Mouse (Mus musculus) liver, embryonic 16.5 days (tissue): ENCODE data around the gene Vps37b. TPM values are rescaled to one million over a fixed set of nuclear protein-coding genes. Genes with fewer than 3 reads are reported as not detected.

Source experiments
- ATAC-seq: fragments of 200-750 bp; cut with Nextera tagmentation; 2 replicates; pipeline ENCODE4 v1.8.0; 2017; ENCODE audit warnings: low read depth, mild to moderate bottlenecking, moderate number of reproducible peaks, moderate library complexity
- H3K27ac ChIP-seq: fragments of 300-500 bp; sonication (generic); 2 replicates; pipeline ENCODE4 v1.5.1; 2014; ENCODE audit warnings: mild to moderate bottlenecking, low read length
- H3K27me3 ChIP-seq: fragments of 300-500 bp; sonication (generic); 2 replicates; pipeline ENCODE4 v1.6.1; 2014; ENCODE audit warnings: low read depth, low read length, mixed read lengths; ENCODE audit not compliant: control insufficient read depth, insufficient read depth
- H3K36me3 ChIP-seq: fragments of 300-500 bp; sonication (generic); 2 replicates; pipeline ENCODE4 v1.6.1; 2014; ENCODE audit warnings: mild to moderate bottlenecking; ENCODE audit not compliant: control insufficient read depth, insufficient read depth
- H3K4me1 ChIP-seq: fragments of 300-500 bp; sonication (generic); 2 replicates; pipeline ENCODE4 v1.6.1; 2014; ENCODE audit warnings: low read depth, low read length, mixed read lengths; ENCODE audit not compliant: control insufficient read depth
- H3K4me2 ChIP-seq: fragments of 300-500 bp; sonication (generic); 2 replicates; pipeline ENCODE4 v1.6.1; 2014; ENCODE audit warnings: low read depth, low read length, mixed read lengths
- H3K4me3 ChIP-seq: fragments of 300-500 bp; sonication (generic); 2 replicates; pipeline ENCODE4 v1.5.1; 2014; ENCODE audit warnings: low read depth, mild to moderate bottlenecking, low read length
- H3K9ac ChIP-seq: fragments of 300-500 bp; sonication (generic); 2 replicates; pipeline ENCODE4 v1.6.1; 2014; ENCODE audit warnings: low read depth, low read length
- H3K9me3 ChIP-seq: fragments of 300-500 bp; sonication (generic); replicated peaks from 2 replicates; pipeline ENCODE4 v1.6.1; 2016; ENCODE audit warnings: low read length; ENCODE audit not compliant: control insufficient read depth
- WGBS: fragments of 180-500 bp; shearing (Covaris S2); extraction: QIAGEN DNeasy Blood & Tissue Kit; methylation state at CpG from one replicate; pipeline ENCODE4 v1.1.7; 2014; ENCODE audit not compliant: insufficient replicate concordance; 5-methylcytosine and 5-hydroxymethylcytosine counted together
- polyA plus RNA-seq: library from polyadenylated mRNA; unstranded; fragments of >200 nt; fragmentation: Nextera tagmentation; extraction: Ambion mirVana; gene quantifications from 2 replicates; pipeline ENCODE4 v1.2.1, GENCODE M21; 2015

Gene Vps37b
- polyA plus RNA-seq, 1 experiment from 2014 or later, result 16.3 TPM

DNA sequence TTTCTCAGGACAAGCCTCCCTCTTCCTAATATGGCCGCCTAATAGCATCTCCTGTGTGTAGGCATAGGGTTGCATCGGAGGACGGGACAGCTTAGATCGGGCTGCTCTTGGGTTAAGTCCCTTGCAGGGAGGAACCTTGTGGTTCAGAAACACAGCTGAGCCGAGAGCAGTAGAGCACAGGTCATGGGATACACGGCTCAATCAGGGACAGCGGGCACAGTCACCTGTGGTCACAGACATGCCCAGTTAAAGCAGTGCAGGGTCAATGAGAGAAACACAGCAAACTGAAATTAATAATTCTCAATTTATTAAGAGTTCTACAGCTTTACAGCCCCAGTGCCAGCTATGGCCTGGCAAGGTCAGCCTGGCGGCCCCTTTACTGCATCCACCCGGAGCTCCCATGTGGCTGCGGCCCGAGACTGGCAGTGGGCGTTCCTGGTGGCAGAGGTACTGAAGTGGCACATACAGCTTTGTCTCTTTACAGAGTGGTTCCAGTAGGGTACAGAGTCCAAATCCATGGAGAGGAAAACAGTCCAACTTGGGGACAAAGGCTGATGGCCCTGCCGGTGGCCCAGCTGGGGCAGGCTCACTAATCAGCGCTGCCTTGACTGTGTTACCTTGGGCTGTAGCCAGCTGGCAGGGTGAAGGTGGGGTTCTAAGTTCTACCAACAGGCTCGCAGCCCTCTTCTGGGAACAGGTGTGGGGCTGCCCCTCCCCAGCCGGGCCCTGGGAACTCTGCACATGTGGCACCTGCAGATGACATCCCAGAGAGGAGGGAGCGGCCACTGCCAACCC lies 27.5 kb downstream of the Vps37b start:
- Histone ChIP-seq H3K4me3 (no peak overlapping the region), H3K9ac (no peak overlapping the region), H3K4me1 (peaks cover 5% of the 10 kb centered on the region), H3K27me3 (no peaks in the 10 kb centered on the region), H3K4me2 (no peak overlapping the region), H3K9me3 (no peaks in the 10 kb centered on the region), H3K27ac (peak overlapping the region; percentile 65), H3K36me3 (peaks cover 47% of the 10 kb centered on the region)
- ATAC-seq, result peak; percentile 78
- 78% methylated on average over 17 of the region's 17 CpGs for WGBS

DNA sequence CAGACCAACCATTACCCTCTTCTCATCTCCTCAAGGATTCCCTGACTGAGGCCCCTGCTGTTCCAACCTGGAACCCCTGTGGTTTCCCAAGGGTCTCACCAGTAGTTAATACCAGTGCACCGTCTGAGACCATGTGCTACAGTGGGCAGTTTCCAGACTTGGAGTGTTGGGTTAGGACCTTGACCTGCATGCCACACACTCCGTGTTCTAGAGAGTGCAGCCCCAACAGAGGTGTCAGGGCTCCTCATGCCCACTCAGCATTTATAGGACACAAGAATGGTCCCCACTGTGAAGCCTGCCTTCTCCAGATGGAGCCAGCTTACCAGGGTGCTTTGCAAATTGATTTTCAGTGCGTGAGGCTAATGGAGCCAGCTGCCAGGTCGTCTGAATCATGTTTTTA lies 28.7 kb downstream of the Vps37b start:
- WGBS, result 62% methylated on average over 4 of the region's 4 CpGs
- no peak for ATAC-seq
- Histone ChIP-seq H3K9ac (no peak overlapping the region), H3K27ac (no peak overlapping the region; the same call in 1 of the 2 replicates), H3K27me3 (no peaks in the 10 kb centered on the region), H3K4me3 (no peak overlapping the region), H3K4me2 (no peak overlapping the region), H3K4me1 (peaks cover 8% of the 10 kb centered on the region), H3K36me3 (peaks cover 39% of the 10 kb centered on the region), H3K9me3 (no peaks in the 10 kb centered on the region)

DNA sequence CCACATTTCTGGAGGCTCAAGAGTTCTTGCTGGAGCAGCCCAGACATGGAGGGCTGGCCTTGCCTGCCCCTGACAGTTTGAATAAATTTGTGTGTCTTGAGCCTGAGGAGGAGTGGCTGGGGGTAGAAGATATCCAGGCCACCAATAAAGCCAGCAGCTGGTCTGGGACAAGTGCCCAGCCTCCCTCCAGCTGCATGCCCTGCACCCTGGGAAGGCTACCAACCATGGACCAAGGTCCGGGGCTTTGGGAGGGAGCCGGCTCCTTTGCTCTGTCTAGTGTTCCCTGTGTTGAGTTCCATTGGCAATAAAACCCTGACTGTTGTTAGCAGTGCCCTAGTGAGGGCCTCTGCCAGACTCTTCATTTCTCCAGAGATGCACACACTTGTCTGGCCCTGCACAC lies 29.2 kb downstream of the Vps37b start:
- no peaks in the 10 kb centered on the region for H3K9me3 ChIP-seq
- H3K27ac ChIP-seq, result no peak overlapping the region; the same call in 1 of the 2 replicates
- H3K4me1 ChIP-seq, result peaks cover 10% of the 10 kb centered on the region
- H3K36me3 ChIP-seq, result peaks cover 34% of the 10 kb centered on the region
- no peak overlapping the region for H3K4me2 ChIP-seq
- no peak overlapping the region for H3K4me3 ChIP-seq
- no peak overlapping the region for H3K9ac ChIP-seq
- WGBS, result 70% methylated on average over 2 of the region's 2 CpGs
- no peaks in the 10 kb centered on the region for H3K27me3 ChIP-seq
- ATAC-seq, result no peak

DNA sequence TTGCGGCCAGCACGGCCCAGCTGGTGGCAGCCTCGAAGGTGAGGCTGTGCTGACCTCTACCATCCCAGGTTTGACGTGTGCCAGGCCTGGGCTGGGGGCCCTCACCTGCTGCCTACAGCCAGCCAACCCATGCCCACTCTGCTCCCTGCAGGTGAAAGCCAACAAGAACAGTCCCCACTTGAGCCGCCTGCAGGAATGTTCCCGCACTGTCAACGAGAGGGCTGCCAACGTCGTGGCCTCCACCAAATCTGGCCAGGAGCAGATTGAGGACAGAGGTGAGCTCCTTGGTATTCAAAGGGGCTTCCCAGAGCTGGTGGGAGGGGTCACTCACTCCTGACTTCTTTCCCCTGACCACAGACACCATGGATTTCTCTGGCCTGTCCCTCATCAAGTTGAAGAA lies 30.8 kb downstream of the Vps37b start:
- 53% methylated on average over 9 of the region's 9 CpGs for WGBS
- Histone ChIP-seq H3K27me3 (no peaks in the 10 kb centered on the region), H3K4me1 (peaks cover 10% of the 10 kb centered on the region), H3K4me2 (no peak overlapping the region), H3K36me3 (peaks cover 28% of the 10 kb centered on the region), H3K4me3 (no peak overlapping the region), H3K9me3 (no peaks in the 10 kb centered on the region), H3K9ac (no peak overlapping the region), H3K27ac (no peak overlapping the region)
- no peak for ATAC-seq

DNA sequence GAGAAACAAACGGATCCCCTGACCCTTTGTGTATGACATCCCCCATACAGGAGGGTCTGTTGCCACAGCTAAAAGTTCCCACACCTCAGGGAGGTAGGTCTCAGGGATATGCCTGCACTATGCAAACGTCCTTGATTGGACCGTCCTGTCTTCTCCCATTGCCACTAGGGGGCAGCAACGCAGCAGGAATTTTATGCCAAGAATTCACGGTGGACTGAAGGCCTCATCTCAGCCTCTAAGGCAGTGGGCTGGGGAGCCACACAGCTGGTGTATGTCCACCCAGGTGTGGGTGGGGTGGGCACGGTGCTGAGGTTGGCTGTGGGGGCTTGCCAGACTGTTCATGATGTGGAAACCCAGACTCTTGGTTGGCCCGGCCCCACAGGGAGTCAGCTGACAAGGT lies 31.2 kb downstream of the Vps37b start:
- H3K9ac ChIP-seq, result no peak overlapping the region
- H3K9me3 ChIP-seq, result no peaks in the 10 kb centered on the region
- H3K27ac ChIP-seq, result no peak overlapping the region
- 5% methylated on average over 7 of the region's 7 CpGs for WGBS
- H3K4me2 ChIP-seq, result no peak overlapping the region
- H3K27me3 ChIP-seq, result no peaks in the 10 kb centered on the region
- H3K36me3 ChIP-seq, result peaks cover 23% of the 10 kb centered on the region
- peak; percentile 35 for ATAC-seq
- peaks cover 10% of the 10 kb centered on the region for H3K4me1 ChIP-seq
- H3K4me3 ChIP-seq, result no peak overlapping the region

DNA sequence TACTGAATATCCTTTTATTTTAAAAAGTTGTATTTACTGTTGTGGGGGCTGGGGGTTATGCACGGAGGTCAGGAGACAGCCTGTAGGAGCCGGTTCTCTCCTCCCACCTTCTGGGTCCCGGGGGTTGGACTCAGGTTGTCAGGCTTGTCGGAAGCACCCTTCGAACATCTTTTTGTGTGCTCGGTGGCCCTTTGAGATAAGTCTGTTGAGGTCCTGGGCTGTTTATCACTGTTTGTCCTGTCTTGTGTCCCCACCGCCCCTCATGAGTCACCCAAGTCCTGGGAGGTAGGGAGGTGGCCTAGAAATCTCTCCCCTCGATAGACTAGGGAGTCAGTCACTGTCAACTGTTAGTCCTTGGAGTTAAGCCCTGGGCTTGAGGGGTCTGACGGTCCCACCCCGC lies 33.7 kb downstream of the Vps37b start:
- 30% methylated on average over 10 of the region's 10 CpGs for WGBS
- no peak for ATAC-seq
- Histone ChIP-seq H3K4me2 (no peak overlapping the region), H3K36me3 (peaks cover 14% of the 10 kb centered on the region), H3K9me3 (no peaks in the 10 kb centered on the region), H3K27me3 (no peaks in the 10 kb centered on the region), H3K4me1 (peaks cover 10% of the 10 kb centered on the region), H3K27ac (no peak overlapping the region), H3K4me3 (no peak overlapping the region), H3K9ac (no peak overlapping the region)

DNA sequence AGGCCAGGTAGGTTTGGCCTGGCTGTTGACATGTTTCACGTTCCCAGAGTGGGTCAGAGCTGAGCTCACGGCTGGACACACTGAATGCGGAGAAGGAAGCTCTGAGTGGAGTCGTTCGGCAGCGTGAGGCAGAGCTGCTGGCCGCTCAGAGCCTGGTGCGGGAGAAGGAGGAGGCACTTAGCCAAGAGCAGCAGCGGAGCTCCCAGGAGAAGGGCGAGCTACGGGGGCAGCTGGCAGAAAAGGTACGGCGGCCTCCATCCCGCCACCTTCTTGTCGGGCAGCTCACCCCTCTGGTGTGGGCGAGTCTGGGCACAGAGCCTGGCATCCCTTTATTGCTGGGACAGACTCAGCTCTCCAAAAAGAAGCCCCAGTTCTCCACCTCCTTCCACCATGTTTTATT lies 34.3 kb downstream of the Vps37b start:
- Histone ChIP-seq H3K27ac (no peak overlapping the region), H3K27me3 (no peaks in the 10 kb centered on the region), H3K4me2 (no peak overlapping the region), H3K9me3 (no peaks in the 10 kb centered on the region), H3K9ac (no peak overlapping the region), H3K4me1 (peaks cover 10% of the 10 kb centered on the region; the same call in 1 of the 2 replicates), H3K36me3 (peaks cover 14% of the 10 kb centered on the region), H3K4me3 (no peak overlapping the region)
- no peak for ATAC-seq
- WGBS, result 84% methylated on average over 16 of the region's 16 CpGs

DNA sequence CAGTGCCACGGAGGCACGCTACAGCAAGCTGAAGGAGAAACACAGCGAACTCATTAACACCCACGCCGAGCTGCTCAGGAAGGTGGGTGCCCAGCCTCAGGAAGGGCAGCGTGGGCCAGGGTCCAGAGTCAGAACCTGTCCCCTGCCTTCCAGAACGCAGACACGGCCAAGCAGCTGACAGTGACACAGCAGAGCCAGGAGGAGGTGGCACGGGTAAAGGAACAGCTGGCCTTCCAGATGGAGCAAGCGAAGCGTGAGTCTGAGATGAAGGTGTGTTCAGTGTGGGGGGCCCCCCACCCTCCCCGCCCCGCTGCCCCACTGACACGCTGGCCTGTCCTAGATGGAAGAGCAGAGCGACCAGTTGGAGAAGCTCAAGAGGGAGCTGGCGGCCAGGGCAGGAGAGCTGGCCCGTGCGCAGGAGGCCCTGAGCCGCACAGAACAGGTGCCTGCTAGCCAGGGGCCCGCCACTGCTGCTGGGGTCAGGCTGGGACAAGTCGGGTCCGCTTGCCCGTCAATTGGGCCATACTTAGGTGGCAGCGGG lies 34.8 kb downstream of the Vps37b start:
- no peak for ATAC-seq
- H3K4me3 ChIP-seq, result no peak overlapping the region
- H3K9me3 ChIP-seq, result no peaks in the 10 kb centered on the region
- no peaks in the 10 kb centered on the region for H3K27me3 ChIP-seq
- no peak overlapping the region for H3K9ac ChIP-seq
- peaks cover 10% of the 10 kb centered on the region; the same call in 1 of the 2 replicates for H3K4me1 ChIP-seq
- H3K4me2 ChIP-seq, result no peak overlapping the region
- peaks cover 14% of the 10 kb centered on the region for H3K36me3 ChIP-seq
- WGBS, result 83% methylated on average over 24 of the region's 24 CpGs
- H3K27ac ChIP-seq, result no peak overlapping the region

DNA sequence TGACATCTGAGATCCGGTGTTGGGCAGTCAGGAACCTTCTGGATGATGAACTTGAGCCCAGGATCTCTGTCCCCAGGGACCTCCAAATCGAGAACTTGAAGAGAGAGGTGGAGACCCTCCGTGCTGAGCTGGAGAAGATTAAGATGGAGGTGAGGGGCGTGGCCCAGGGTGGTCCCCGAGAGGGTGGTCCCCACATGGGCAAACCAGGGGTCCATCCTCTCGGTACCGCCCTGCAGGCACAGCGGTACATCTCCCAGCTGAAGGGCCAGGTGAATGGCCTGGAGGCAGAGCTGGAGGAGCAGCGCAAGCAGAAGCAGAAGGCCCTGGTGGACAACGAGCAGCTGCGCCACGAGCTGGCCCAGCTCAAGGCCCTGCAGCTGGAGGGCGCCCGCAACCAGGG lies 35.4 kb downstream of the Vps37b start:
- Histone ChIP-seq H3K27me3 (no peaks in the 10 kb centered on the region), H3K36me3 (peaks cover 14% of the 10 kb centered on the region), H3K9ac (no peak overlapping the region), H3K4me2 (no peak overlapping the region), H3K9me3 (no peaks in the 10 kb centered on the region), H3K4me1 (peaks cover 10% of the 10 kb centered on the region; the same call in 1 of the 2 replicates), H3K4me3 (no peak overlapping the region), H3K27ac (no peak overlapping the region)
- 80% methylated on average over 14 of the region's 14 CpGs for WGBS
- ATAC-seq, result no peak
